Mouse (Mus musculus) kidney, postnatal 0 days (tissue): ENCODE measurements around the gene Hmg20b. TPM values are rescaled to one million over a fixed set of nuclear protein-coding genes. Genes with fewer than 3 reads are reported as not detected.
A peak's percentile ranks its signal among the peaks of the same experiment; 100 is the strongest.

Experiments
- ATAC-seq: fragments of 200-750 bp; cut with Nextera tagmentation; replicated peaks from 2 replicates; pipeline ENCODE4 v1.8.0; 2017; ENCODE audit warnings: low read depth, moderate number of reproducible peaks, moderate TSS enrichment, moderate library complexity; ENCODE audit not compliant: low FRiP score
- DNase-seq: peaks from one replicate; pipeline ENCODE4 v3.0.0-alpha.2; 2016; ENCODE audit warnings: low spot score
- H3K27ac ChIP-seq: fragments of 300-500 bp; sonication (generic); 2 replicates; pipeline ENCODE4 v1.5.1; 2014; ENCODE audit warnings: mild to moderate bottlenecking
- H3K27me3 ChIP-seq: fragments of 300-500 bp; sonication (generic); 2 replicates; pipeline ENCODE4 v1.6.1; 2014; ENCODE audit warnings: low read length, mixed read lengths; ENCODE audit not compliant: insufficient read depth
- H3K36me3 ChIP-seq: fragments of 300-500 bp; sonication (generic); 2 replicates; pipeline ENCODE4 v1.6.1; 2014; ENCODE audit warnings: low read length, mixed read lengths; ENCODE audit not compliant: insufficient read depth
- H3K4me1 ChIP-seq: fragments of 300-500 bp; sonication (generic); replicated peaks from 2 replicates; pipeline ENCODE4 v1.6.1; 2014; ENCODE audit warnings: antibody characterized with exemption, low read length, mixed read lengths; ENCODE audit not compliant: insufficient read depth
- H3K4me2 ChIP-seq: fragments of 300-500 bp; sonication (generic); 2 replicates; pipeline ENCODE4 v1.6.1; 2014; ENCODE audit warnings: mild to moderate bottlenecking, low read length, moderate library complexity, mixed read lengths
- H3K4me3 ChIP-seq: fragments of 300-500 bp; sonication (generic); replicated peaks from 2 replicates; pipeline ENCODE4 v1.5.1; 2014; ENCODE audit warnings: low read depth, low read length
- H3K9ac ChIP-seq: fragments of 300-500 bp; sonication (generic); 2 replicates; pipeline ENCODE4 v1.6.1; 2014; ENCODE audit warnings: low read depth, low read length
- H3K9me3 ChIP-seq: fragments of 300-500 bp; sonication (generic); replicated peaks from 2 replicates; pipeline ENCODE4 v1.6.1; 2016; ENCODE audit warnings: low read length, inconsistent platforms, mixed read lengths
- CTCF ChIP-seq: IDR thresholded peaks from 2 replicates; pipeline ENCODE4 v1.5.1; 2016; ENCODE audit warnings: antibody characterized with exemption, low read depth, mild to moderate bottlenecking, moderate library complexity
- WGBS: fragments of 180-500 bp; shearing (Covaris S2); extraction: QIAGEN DNeasy Blood & Tissue Kit; methylation state at CpG from one replicate; pipeline ENCODE4 v1.1.7; 2014; 5-methylcytosine and 5-hydroxymethylcytosine counted together
- polyA plus RNA-seq: library from polyadenylated mRNA; unstranded; fragments of >200 nt; fragmentation: Nextera tagmentation; extraction: Ambion mirVana; gene quantifications from 2 replicates; pipeline ENCODE4 v1.2.1, GENCODE M21; 2015

Hmg20b gene
- polyA plus RNA-seq, 1 experiment from 2014 or later = 92.4 TPM

- Histone ChIP-seq H3K4me2 (no peak overlapping the region), H3K27me3 (no peaks in the 10 kb centered on the region), H3K4me1 (peaks cover 15% of the 10 kb centered on the region), H3K36me3 (peaks cover 45% of the 10 kb centered on the region), H3K4me3 (no peak overlapping the region), H3K9me3 (no peaks in the 10 kb centered on the region), H3K27ac (peak overlapping the region; percentile 84), H3K9ac (no peak overlapping the region)
- WGBS = 68% methylated on average over 6 of the region's 6 CpGs
- no peak for ATAC-seq
- no peak for TF ChIP-seq CTCF
- DNase-seq = peak; percentile 41
Measured at GRCm38 (mm10) chr10:81326858-81327257, 23.4 kb downstream of the Hmg20b start.

GRCm38 (mm10) chr10:81325781-81326180 is 24.5 kb downstream of the Hmg20b start:
- Histone ChIP-seq H3K9ac (no peak overlapping the region), H3K4me2 (no peak overlapping the region), H3K36me3 (peaks cover 45% of the 10 kb centered on the region), H3K4me1 (peaks cover 15% of the 10 kb centered on the region), H3K9me3 (no peaks in the 10 kb centered on the region), H3K4me3 (no peak overlapping the region), H3K27ac (0 out of 2 replicates have a peak overlapping the region, but pooled peaks have one; percentile 70), H3K27me3 (no peaks in the 10 kb centered on the region)
- WGBS = 84% methylated on average over 18 of the region's 18 CpGs
- no peak for ATAC-seq
- no peak for DNase-seq
- TF ChIP-seq CTCF = no peak

- no peaks in the 10 kb centered on the region for H3K9me3 ChIP-seq
- peaks cover 45% of the 10 kb centered on the region for H3K36me3 ChIP-seq
- no peak for TF ChIP-seq CTCF
- 84% methylated on average over 21 of the region's 21 CpGs for WGBS
- no peak for ATAC-seq
- H3K4me3 ChIP-seq = no peak overlapping the region
- no peak overlapping the region for H3K9ac ChIP-seq
- peaks cover 14% of the 10 kb centered on the region for H3K4me1 ChIP-seq
- H3K27ac ChIP-seq = no peak overlapping the region
- no peak overlapping the region for H3K4me2 ChIP-seq
- H3K27me3 ChIP-seq = no peaks in the 10 kb centered on the region
- no peak for DNase-seq
Measured at GRCm38 (mm10) chr10:81325176-81325575, 25.1 kb downstream of the Hmg20b start.

DNA sequence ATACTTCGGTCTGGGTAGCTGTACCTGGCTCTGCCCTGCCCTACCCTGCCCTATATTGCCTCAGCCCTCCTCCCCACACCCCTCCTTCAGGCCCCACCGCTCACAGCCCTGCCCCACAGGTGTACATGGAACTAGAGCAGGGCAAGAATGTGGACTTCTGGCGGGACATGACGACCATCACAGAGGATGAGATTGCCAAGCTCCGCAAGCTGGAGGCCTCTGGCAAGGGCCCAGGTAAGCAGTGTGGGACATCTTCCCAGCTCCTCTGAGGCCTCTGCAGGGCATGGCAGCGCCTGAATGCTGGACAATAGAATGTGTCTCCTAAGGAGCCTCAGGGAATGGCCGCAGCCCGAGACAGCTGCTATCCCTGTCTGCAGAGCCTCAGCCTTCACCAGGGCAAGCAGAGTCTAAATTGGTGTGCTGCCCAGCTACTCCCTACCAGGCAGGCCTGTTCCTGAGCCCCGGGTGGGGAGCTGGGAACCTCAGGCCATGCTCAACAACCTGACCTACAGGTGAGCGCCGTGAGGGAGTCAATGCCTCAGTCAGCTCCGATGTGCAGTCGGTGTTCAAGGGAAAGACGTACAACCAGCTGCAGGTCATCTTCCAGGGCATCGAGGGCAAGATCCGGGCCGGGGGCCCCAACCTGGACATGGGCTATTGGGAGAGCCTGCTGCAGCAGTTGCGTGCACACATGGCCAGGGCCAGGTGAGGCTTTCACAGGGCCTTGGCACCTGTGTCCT is 26.3 kb downstream of the Hmg20b start:
- Histone ChIP-seq H3K9ac (no peak overlapping the region), H3K4me3 (no peak overlapping the region), H3K9me3 (no peaks in the 10 kb centered on the region), H3K27ac (no peak overlapping the region), H3K4me1 (peaks cover 12% of the 10 kb centered on the region), H3K27me3 (no peaks in the 10 kb centered on the region), H3K36me3 (peaks cover 45% of the 10 kb centered on the region), H3K4me2 (no peak overlapping the region)
- no peak for TF ChIP-seq CTCF
- ATAC-seq (no peak), DNase-seq (no peak)
- 92% methylated on average over 18 of the region's 18 CpGs for WGBS

- TF ChIP-seq CTCF = no peak
- peaks cover 48% of the 10 kb centered on the region for H3K36me3 ChIP-seq
- no peak overlapping the region for H3K9ac ChIP-seq
- no peak for DNase-seq
- WGBS = 91% methylated on average over 23 of the region's 23 CpGs
- H3K27me3 ChIP-seq = no peaks in the 10 kb centered on the region
- no peak overlapping the region for H3K27ac ChIP-seq
- H3K4me3 ChIP-seq = no peak overlapping the region
- H3K9me3 ChIP-seq = no peaks in the 10 kb centered on the region
- no peak overlapping the region for H3K4me2 ChIP-seq
- peaks cover 11% of the 10 kb centered on the region for H3K4me1 ChIP-seq
- no peak for ATAC-seq
Measured at GRCm38 (mm10) chr10:81323141-81323775, 27.0 kb downstream of the Hmg20b start.

- Histone ChIP-seq H3K27me3 (no peaks in the 10 kb centered on the region), H3K9me3 (no peaks in the 10 kb centered on the region), H3K27ac (no peak overlapping the region), H3K9ac (no peak overlapping the region), H3K4me3 (no peak overlapping the region), H3K36me3 (peaks cover 49% of the 10 kb centered on the region), H3K4me2 (peak overlapping the region; percentile 74; the same call in 1 of the 2 replicates), H3K4me1 (peaks cover 12% of the 10 kb centered on the region)
- ATAC-seq = no peak
- 96% methylated on average over 27 of the region's 27 CpGs for WGBS
- DNase-seq = no peak
- TF ChIP-seq CTCF = no peak
Measured at GRCm38 (mm10) chr10:81322444-81322843, 27.8 kb downstream of the Hmg20b start.
